Mouse (Mus musculus) frontal cortex, postnatal 36 days (tissue): ENCODE measurements at regions not wholly inside any gene's neighbourhood (a gene's known extent, or its start where the extent isn't known, plus 50 kb on each side); places are given as distances from the start of the nearest gene placed in this dataset.

Experiments
- DNase-seq, 2 experiments: peaks; one replicate each; pipeline ENCODE4 v3.0.0; 2022; ENCODE audit warnings: low spot score in 2 of 2

DNA sequence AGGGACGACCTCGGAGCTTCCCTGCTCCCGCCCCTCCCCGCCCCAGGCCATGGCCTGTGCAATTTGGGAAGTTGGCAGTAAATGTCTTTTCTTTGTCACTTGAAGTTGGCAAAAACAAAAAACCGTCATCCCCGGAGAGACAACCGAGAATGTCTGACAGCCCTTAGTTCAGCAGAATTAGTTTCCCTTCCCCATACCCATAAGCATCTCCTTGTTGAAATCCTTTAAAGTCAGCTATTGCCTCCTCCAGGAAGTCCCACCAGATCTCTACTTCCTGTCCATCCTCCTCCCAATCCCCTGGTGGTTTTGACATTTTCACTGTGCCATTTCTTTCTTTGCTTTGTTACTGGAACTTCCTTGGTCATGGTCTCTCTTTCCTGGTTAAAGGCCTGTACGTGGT is 54.8 kb downstream of the Foxb1 start:
- DNase-seq: no peak

DNA sequence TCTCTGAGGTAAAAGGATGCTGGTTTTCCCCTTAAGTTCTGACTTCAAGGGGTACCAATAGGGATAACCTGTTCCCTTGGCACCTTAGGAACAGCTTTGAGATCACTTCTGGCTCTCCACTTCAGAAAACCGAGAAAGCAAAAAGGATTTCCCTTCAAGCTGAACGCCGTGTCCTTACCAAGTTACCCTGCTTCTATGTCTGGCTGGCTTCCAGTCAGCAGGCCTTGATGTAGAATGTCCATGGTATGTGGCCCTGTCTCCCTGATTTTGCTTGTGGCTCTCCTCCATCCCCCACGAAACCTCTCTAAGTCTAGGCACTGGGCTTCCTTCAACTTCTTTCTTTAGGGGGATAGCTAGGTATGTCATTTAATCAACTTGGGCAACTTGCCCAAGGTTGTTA is 55.7 kb downstream of the Foxb1 start:
- DNase-seq: no peak

DNA sequence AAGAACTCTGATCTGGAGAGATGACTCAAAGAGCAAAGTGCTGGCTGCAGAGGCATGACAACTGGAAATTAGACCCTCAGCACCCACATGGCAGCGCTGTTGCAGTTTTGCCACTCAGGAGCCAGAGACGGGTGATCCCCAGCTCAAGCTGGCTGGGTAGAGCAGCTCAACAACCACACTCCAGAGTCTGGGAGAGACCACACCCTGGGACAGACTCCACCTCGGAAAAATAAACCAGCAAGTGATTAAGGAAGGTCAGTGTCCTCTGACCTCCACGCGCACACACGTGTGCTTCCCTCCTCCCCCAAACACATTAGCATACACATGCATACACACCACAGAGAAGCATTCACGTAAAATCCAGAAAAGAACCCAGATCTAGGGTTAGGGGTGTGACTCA is 57.0 kb downstream of the Foxb1 start:
- no peak for DNase-seq

DNA sequence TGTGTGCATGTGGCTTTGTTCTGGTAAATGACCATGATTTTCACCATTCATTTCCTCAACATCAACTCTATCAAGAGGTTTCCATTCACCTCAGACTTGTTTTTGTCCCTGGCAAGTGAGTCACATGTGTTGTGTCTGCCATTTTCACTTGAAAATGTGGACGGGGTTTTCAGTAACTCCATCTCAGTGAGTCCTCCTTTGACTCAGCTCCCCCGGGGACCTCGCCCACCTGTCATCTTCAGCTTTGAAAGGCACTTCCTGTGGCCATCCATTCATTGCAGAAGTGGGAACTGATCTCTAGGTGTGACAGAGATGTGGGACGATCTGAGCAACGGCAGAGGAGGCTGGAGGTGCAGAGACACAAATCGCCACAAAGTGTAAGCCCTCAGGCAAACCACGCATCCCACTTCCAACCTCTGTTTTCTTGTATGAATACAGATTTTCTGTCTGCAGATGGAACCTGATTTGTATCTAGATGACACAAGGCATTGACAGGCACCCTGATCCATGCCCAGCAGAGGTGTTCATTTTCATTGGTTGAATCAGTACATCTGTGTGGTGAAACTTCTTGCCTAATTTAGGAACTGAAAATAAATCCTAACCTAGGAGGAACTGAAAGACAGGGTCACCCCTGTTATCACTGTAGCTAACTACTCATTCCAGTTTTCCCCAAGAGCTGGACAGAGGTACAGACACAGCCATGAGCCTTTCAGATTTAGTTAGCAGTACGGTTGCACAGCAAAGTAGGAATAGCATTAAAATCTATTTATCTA is 58.4 kb downstream of the Foxb1 start:
- no peak for DNase-seq

DNA sequence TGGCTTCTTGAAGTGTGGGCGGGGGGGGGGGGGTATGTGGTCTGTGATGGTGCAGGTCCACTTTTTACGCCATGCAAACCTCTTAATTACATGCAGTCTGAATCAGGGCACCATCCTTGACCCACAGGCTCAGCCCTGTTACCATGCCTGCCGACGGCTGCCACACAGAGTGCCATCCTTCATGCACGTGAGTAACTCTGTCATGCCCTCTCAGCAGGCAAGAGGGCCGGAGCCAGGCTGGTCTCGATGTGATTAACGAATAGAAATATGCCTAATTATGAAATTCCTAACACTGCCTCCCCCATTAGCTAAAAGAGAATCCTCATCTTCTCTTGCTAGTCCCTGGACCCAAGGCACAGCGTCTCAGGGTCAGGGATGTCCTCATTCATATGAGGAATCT is 60.0 kb downstream of the Foxb1 start:
- DNase-seq: no peak

DNA sequence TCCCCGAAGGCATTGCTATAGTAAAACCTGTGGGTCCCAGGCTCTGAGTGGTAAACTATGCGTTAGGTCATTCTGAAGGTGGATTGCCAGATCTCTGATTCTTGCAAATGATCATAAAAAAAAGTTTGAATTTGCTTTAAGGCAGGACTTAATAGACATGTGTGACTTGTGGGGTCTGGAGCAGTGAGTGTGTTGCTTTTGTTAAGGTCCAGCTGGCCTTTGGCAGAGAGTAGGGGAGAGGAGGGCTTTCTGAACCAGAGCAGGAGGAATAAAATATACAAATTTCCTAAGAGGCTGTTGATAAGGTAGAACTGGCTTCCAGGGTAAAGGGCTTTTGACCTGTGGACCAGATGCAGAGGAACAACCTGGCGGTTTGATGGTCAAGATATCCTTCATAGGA is 69.0 kb downstream of the Foxb1 start:
- no peak for DNase-seq

DNA sequence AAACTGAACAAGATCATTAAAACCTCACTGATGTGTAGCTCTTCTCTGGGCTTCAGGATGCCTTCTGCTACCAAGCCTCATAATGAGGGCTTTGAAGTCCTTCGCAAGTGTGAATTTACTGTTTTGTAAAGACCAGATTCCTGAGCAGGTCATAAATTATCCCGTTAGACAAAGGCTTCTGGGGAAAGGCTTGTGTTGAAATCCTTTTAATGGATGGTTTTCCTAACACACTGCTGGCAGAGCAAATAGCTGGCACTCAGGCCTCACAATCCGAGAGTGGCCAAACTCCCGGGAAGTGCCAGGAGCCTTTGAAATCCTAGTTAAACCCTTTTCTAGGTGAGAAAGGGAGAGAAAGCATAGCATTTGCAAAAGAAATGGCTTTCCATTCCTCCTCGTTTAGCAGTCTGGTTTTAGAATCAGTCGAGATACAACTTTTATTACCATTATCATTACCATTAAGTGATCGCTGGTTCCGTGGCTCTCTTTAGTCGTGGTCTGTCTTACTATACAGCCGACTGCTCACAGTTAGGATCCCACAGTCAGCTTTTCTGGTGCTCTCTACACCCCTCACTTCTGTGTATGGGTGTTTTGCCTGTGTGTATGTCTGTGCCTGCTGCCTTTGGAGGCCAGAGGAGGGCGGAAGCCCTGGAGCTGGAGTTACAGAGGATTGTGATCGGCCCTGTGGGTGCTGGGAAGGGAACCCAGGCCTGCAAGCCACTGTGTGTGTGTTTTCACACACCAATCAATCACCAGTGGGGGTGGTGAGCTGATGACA is 73.2 kb downstream of the Foxb1 start:
- no peak for DNase-seq

DNA sequence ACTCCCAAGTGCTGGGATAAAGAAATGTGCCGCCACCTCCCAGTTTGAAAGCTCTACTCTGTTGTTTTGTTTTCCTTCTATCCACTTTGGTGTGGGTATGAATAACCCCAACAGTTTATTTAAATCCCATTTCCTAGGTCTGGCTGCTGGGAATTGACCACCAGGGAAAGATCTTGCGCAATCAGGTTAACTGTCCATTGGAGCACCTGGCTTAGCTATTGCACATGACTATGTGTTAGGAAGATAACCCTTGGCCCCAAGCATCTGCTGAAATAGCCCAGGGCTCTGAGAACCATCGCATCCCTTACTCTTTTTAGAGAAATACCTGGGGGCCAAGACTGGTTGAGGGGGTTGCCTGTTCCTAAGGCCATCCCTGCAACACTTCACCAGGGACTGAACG is 74.0 kb downstream of the Foxb1 start:
- no peak for DNase-seq

DNA sequence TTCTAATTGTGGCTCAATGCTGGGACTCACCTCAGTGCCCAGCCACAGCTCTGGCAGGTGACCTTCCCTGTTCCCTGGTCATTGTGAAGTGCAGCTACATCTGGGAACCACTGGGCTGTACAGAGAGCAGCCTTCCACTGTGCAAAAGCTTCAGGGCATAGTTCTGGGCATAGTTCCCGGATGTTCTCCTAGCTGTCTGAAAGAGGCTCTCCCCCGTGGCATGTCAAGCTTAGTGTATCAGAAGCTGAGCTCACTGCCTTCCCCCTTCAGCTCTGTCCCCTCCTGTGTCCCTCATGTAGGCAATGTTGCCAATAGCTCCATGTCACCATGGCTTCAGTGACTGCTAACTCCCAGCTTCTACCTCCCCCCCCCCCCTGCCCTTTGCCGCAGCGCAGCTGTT is 75.1 kb downstream of the Foxb1 start:
- no peak for DNase-seq

DNA sequence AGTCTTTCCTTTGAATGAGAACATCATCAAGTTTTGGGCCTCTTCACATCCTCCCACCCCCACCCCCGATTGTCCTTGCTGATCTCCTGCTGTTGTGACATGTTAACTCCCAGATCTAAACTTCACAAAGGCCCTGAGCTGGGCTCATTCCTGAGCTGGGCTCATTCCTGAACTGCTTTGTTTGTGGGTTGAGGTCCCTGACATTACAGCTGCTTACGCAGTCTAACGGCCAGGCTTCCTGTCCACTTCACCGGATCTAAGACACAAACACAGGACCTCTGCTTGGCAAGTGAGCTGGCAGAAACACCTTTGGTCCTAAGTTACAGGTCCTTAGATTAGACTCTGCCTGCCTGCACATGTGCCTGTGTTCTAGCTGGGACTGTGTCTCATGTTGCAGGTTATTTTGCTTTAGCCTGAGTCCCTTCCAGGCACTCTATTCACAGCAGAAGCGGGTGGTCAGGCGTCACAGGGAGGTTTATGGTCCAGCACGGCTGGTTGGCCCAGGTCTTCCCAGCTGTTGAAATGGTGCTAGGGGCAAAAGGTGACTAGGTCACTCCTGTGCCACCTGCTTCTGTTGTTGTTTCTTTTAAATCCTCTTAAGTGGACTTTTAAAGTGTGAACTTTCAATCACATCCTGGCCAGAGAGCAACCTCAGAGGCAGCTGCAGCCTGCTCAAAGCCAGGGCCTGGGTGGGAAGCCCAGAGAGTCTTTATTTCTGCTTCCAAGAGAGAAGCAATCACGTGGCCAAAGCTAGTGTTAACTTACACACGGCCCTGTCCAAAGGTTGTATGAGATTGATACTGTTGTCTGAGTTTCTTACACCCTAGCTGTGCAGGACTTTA is 79.1 kb downstream of the Foxb1 start:
- DNase-seq: no peak

DNA sequence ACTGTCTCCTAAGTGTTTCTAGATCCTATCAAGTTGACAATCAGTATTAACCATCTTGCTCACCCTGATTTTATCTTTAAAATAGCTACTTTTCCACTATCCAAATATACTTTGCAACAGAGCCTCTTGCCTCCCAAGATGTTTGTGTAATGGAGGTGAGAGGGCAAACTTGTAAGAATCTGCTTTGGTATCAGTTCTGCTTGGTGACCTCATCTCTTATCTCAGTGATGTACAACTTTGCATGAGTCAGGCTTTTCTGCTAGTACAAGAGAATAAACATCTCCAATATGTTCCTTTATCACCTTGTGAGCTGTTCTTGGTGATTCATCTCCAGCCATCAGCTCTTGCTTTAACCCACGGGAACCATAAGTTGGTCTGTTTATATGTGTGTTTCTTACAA is 82.1 kb downstream of the Foxb1 start:
- DNase-seq: no peak

DNA sequence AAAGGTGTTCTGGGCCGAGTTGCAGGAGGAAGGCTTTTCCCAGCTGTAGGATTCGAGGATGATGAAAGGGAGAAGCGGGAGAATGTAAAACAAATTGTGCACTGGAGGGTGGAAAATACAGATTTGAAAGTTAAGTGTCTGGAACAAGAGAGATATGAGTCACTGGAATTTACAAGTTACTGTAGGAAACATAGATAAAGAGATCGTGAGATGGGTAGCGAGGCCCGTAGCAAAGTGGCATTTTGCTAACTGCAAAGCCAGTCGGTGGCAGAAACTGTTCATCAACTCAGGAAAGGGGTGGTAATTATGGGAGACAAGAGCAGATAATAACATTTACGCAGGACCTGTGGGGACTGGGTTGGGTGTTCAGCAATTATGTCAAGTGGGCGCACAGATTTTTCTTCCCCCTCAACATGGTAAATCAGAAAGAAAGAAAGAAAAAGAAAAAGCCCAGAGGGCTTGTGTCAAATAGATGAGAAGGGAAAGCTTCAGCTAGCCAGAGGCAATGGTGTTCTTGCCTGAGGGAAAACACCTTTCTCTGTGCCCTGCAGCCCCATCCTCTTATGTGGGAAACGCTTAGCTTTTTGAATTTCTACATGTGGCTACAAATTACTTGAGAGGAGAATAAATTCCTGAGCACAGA is 87.2 kb downstream of the Foxb1 start:
- no peak for DNase-seq

DNA sequence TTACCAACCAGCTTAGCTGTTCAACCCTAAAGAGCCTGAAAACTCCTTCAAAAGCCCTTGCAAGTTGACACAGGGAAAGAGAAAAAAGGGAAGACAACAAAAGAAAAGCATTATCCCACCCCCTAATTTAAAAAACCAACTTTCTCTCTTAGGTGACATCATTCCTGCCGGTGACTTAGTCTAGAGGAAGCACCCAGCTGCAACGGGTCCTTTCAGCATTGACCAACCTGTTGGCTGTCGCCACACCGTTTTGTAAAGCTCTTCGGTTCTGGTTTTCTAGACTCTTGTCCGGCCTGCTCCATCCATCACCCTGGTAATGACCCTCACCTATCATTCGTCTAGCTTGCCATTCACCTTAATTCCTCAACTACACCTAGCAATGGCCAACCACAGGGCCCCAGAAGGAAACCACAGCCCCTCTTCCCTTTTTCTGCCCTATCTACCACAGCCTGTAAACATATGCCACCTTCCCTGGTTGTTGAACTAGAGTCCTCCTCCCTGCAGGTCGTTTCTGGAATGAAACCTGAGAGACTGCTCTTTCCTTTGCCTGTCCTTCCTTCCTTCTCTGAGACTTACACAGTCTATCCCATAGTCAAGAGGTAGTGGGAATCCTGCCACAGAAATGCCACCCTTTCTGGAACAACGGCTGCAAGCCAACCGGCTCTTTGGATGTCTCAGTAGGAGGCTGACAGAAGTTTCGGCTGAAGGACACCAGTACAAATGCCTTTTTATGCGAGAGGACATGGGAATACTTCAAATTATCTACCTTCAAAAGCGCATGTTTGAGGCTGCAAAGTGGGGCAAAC is 87.9 kb downstream of the Foxb1 start:
- DNase-seq: no peak

DNA sequence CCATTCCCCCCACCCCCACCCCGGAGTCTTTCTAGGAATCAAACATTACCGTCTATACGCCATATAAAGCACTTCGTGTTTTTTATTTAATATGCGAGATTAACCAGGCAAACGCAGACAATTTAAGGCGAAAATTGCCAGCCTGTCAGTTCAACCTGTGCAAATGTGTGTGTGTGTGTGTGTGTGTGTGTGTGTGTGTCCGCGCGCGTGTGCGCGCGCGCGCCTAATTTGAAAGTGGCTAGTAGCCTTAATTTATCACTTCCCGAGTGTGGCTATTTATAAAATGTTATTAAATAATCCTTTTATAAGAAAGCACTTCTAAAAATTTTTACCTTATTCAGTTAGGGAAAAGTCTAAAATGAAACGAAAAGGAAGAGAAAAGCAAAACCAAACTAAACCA is 89.5 kb downstream of the Foxb1 start:
- no peak for DNase-seq

DNA sequence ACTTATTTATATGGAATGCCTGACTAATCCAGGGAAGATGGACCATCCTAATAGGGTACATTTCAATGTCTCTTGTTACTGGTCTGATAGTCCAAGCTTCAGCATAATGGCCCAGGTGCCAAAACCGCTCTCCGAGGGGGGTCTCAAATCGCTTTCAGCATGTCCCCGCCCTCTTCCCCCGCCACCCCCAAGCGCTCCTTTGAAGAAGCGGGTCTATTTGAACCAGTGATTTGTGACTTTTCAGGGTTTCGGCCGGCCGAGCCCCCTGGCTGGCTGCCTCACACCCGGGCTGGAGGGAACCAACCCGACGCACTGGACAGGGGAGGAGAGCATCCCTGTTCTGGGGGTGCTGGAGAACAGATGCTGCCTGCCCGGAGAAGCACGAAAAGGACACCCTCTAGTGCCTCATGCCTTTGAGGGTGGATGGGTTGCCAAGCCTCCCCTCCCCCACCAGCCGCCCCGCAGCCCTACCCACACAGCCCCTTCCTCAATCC is 90.1 kb downstream of the Foxb1 start:
- DNase-seq: no peak

DNA sequence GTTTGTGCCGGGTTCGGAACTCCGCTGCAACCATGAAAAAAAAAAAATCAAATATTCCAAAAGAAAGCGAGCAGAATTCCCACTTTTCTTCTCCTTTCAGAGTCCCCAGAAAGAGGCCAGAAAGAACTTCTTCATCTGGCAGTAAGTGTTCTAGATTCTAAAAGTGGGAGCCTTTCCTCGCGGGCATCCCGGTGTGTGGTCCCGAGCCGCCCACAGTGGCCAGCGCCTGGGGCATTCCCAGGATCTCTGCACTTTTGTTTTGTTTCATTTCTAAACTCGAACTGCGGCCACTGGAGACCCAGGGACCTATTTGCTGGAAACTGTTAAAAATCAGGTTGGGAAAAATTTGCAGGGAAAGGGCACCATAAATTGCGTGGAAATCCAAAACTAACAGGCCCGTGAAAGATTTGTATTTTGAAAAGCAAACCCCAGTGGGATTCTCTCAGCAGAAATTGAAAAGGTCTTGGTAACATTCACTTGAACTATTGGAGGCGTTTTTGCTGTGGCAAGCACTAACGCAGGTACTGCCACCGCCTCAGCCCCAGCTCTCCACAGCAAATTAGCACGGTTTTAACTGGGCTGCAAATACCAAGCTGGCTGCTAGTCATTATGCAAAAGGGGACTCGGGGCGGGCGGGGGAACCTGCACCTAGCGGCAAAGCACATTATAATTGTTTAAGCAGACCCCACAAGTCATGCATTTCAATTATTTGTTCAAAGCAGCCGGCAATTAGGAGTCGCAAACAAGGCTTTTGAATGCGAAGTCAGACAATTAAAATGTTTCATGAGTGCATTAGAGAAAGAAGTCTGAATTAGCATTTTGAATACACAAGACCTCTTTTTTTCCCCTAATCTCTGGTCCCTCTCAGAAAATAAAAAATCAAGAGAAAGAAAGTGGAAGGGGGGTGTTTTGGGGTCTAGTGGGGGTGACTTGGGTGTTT is 90.9 kb downstream of the Foxb1 start:
- no peak for DNase-seq

DNA sequence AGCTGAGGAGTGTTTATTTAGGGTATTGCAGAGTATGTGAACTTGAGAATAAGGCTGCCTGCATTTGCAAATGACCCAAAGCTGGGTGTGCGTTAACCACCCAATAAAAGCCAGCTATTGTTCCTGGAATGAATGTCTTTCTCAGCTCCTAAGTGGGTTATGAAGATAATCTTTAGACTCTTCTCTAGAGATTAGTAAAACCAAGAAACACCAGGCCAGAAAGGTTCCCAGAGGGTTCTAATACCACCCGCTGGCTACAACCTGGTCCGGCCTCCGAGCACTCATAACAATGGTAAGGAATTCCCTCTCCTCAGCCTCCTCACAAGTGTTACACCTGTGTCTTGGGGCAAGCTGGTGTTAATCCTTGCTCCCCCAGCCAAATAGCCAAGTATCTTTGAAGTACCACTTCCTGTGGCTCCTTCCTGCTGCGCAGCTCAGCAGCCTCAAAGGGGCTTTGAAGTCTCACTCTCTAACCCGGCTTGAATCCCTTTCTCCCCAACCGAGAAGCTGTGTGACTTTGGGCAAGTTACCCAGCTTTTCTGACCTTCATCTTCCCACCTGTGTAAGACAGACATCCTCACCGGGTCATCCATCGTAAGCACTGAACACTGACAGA is 92.2 kb downstream of the Foxb1 start:
- DNase-seq: no peak

DNA sequence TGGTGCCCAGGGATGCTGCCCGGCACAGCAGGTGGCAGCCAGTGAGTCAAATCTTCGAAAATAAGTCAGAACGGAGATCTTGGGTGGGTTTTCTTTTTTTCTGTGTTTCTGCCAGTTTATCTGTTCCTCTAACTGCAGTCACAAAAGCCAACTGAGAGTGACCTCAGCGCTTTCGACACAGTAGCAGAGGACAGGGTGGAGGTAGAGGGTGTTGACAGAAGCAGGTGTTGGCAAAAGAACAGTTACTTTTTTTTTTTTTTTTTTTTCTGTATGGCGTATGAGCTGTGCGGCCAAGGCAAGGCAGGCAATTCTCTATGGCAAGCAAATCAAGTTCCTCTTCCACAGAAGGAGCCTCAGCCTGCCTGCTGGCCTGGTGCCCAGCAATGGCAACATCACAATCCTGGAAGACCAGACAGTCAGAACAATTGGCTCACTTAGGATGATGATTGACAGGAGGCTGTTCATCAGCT is 93.6 kb downstream of the Foxb1 start:
- DNase-seq: no peak

DNA sequence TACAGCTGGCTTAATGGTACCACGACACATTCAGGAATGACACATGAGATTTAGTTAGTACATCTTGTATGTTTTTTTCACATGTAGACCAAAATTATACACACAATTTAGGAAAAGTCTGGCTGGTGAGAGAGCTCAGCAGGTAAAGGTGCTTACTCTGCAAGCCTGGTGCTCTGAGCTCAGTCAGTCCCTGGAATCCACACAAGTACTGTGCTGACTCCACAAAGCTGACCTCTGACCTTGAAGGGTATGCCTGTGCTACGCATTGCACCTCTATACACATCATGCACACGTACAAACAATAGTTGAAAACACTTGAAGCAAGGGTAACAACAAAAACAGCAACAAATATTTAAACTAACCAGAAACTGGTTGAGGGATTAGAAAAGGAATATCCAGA is 96.5 kb downstream of the Foxb1 start:
- DNase-seq: no peak
